Mouse (Mus musculus): Measurements from ENCODE around the gene Gpsm3. TPM values are rescaled to one million over a fixed set of nuclear protein-coding genes. Genes with fewer than 3 reads are reported as not detected.

Gene Gpsm3
- polyA plus RNA-seq, 1 experiment from 2014 or later, result 4.8 TPM

Other genes with a start within 250 kb of the Gpsm3 start
- gene Btnl2, start 235.0 kb upstream of the Gpsm3 start, polyA plus RNA-seq (2016; fragmentation: Nextera tagmentation; extraction: Ambion mirVana), result not detected in 2 replicates
- gene Btnl1, start 212.7 kb upstream of the Gpsm3 start, polyA plus RNA-seq (2016; fragmentation: Nextera tagmentation; extraction: Ambion mirVana), result not detected in 2 replicates
- 0.53 and 1.3 TPM in 2 replicates for gene BC051142, start 191.0 kb upstream of the Gpsm3 start, polyA plus RNA-seq (2016; fragmentation: Nextera tagmentation; extraction: Ambion mirVana)
- not detected in 2 replicates for gene Btnl4, start 112.5 kb upstream of the Gpsm3 start, polyA plus RNA-seq (2016; fragmentation: Nextera tagmentation; extraction: Ambion mirVana)
- not detected in 2 replicates for gene Btnl6, start 72.5 kb upstream of the Gpsm3 start, polyA plus RNA-seq (2016; fragmentation: Nextera tagmentation; extraction: Ambion mirVana)
- gene Notch4, start 25.5 kb upstream of the Gpsm3 start, polyA plus RNA-seq (2016; fragmentation: Nextera tagmentation; extraction: Ambion mirVana), result 6.4 and 8.2 TPM in 2 replicates
- gene Pbx2, start 1.5 kb downstream of the Gpsm3 start, polyA plus RNA-seq (2016; fragmentation: Nextera tagmentation; extraction: Ambion mirVana), result 19.9 and 22.5 TPM in 2 replicates
- gene Ager, start 8.1 kb downstream of the Gpsm3 start, polyA plus RNA-seq (2016; fragmentation: Nextera tagmentation; extraction: Ambion mirVana), result 2.6 and 3.6 TPM in 2 replicates
- gene Rnf5, start 13.9 kb downstream of the Gpsm3 start, polyA plus RNA-seq (2016; fragmentation: Nextera tagmentation; extraction: Ambion mirVana), result 149 and 162 TPM in 2 replicates
- gene Agpat1, start 14.5 kb downstream of the Gpsm3 start, polyA plus RNA-seq (2016; fragmentation: Nextera tagmentation; extraction: Ambion mirVana), result 51.0 and 55.6 TPM in 2 replicates
- 1.9 and 2.2 TPM in 2 replicates for gene Egfl8, start 26.2 kb downstream of the Gpsm3 start, polyA plus RNA-seq (2016; fragmentation: Nextera tagmentation; extraction: Ambion mirVana)
- 21.0 and 21.6 TPM in 2 replicates for gene Ppt2, start 38.7 kb downstream of the Gpsm3 start, polyA plus RNA-seq (2016; fragmentation: Nextera tagmentation; extraction: Ambion mirVana)
- 0.08 TPM in 1 of 2 replicates, not detected in the other for gene Prrt1, start 39.7 kb downstream of the Gpsm3 start, polyA plus RNA-seq (2016; fragmentation: Nextera tagmentation; extraction: Ambion mirVana)
- 17.9 and 18.9 TPM in 2 replicates for gene Fkbpl, start 55.0 kb downstream of the Gpsm3 start, polyA plus RNA-seq (2016; fragmentation: Nextera tagmentation; extraction: Ambion mirVana)
- gene Atf6b, start 57.3 kb downstream of the Gpsm3 start, polyA plus RNA-seq (2016; fragmentation: Nextera tagmentation; extraction: Ambion mirVana), result 101 TPM in 2 replicates
- gene Tnxb, start 80.7 kb downstream of the Gpsm3 start, polyA plus RNA-seq (2016; fragmentation: Nextera tagmentation; extraction: Ambion mirVana), result not detected in 2 replicates
- not detected in 2 replicates for gene C4b, start 154.1 kb downstream of the Gpsm3 start, polyA plus RNA-seq (2016; fragmentation: Nextera tagmentation; extraction: Ambion mirVana)
- gene Cyp21a1, start 214.8 kb downstream of the Gpsm3 start, polyA plus RNA-seq (2016; fragmentation: Nextera tagmentation; extraction: Ambion mirVana), result not detected in 2 replicates
- gene Stk19, start 247.1 kb downstream of the Gpsm3 start, polyA plus RNA-seq (2016; fragmentation: Nextera tagmentation; extraction: Ambion mirVana), result 23.3 and 28.6 TPM in 2 replicates
- 77.5 and 83.5 TPM in 2 replicates for gene Dxo, start 247.2 kb downstream of the Gpsm3 start, polyA plus RNA-seq (2016; fragmentation: Nextera tagmentation; extraction: Ambion mirVana)

Data from limb, embryonic 10.5 days (tissue).